12 mouse cellular contexts compared by ENCODE assay signal in genomic region chr14:33214767-33215128, GRCm38 (mm10). TPM values are rescaled to one million over a fixed set of nuclear protein-coding genes. Genes with fewer than 3 reads are reported as not detected.
A peak's percentile ranks its signal among the peaks of the same experiment; 100 is the strongest.
DNase-seq lines count a peak whose midpoint lies in the region; ATAC-seq and TF ChIP-seq lines count a peak whose summit lies in the region.
"Had no signal": no experiment of that assay in that cellular context is flagged by ENCODE, and none has a peak within 500 bp of the region (broad histone marks: within the 10 kb centered on the region; RNA-seq: fewer than 3 reads in every experiment).

No protein-coding gene starts in this region.

- peaks cover 44% of the 10 kb centered on the region for H3K27me3 ChIP-seq in heart, embryonic 15.5 days
- no peaks in the 10 kb centered on the region for H3K27me3 ChIP-seq in lung, postnatal 0 days (replicated peaks; ENCODE audit: insufficient read depth, low read length)
- H3K27me3 ChIP-seq in intestine, postnatal 0 days (replicated peaks; ENCODE audit: control insufficient read depth, insufficient read depth, low read length): no peaks in the 10 kb centered on the region
- no peaks in the 10 kb centered on the region for H3K27me3 ChIP-seq in stomach, embryonic 15.5 days (replicated peaks)
- peaks cover 2% of the 10 kb centered on the region; the same call in 1 of the 2 replicates for H3K27me3 ChIP-seq in forebrain, embryonic 11.5 days (ENCODE audit: control insufficient read depth, insufficient read depth, low read length)

- no peak overlapping the region for H3K27ac ChIP-seq in heart, embryonic 15.5 days
- no peak overlapping the region for H3K27ac ChIP-seq in lung, postnatal 0 days (ENCODE audit: low read length)
- H3K27ac ChIP-seq in intestine, postnatal 0 days (ENCODE audit: low read depth, low read length): no peak overlapping the region
- no peak overlapping the region for H3K27ac ChIP-seq in stomach, embryonic 15.5 days
- H3K27ac ChIP-seq in forebrain, embryonic 11.5 days (ENCODE audit: low read depth, low read length): no peak overlapping the region
- H3K27ac ChIP-seq: forebrain, embryonic 12.5 days had no signal

- no peaks in the 10 kb centered on the region for H3K9me3 ChIP-seq in heart, embryonic 15.5 days (replicated peaks)
- no peaks in the 10 kb centered on the region for H3K9me3 ChIP-seq in lung, postnatal 0 days (ENCODE audit: low read length)
- H3K9me3 ChIP-seq in intestine, postnatal 0 days (ENCODE audit: control insufficient read depth): no peaks in the 10 kb centered on the region
- H3K9me3 ChIP-seq in stomach, embryonic 15.5 days: no peaks in the 10 kb centered on the region
- no peaks in the 10 kb centered on the region for H3K9me3 ChIP-seq in forebrain, embryonic 11.5 days (ENCODE audit: control insufficient read depth, low read length)
- H3K9me3 ChIP-seq: forebrain, embryonic 12.5 days had no signal

- no peaks in the 10 kb centered on the region for H3K36me3 ChIP-seq in heart, embryonic 15.5 days
- H3K36me3 ChIP-seq in lung, postnatal 0 days (ENCODE audit: insufficient read depth, low read length): no peaks in the 10 kb centered on the region
- H3K36me3 ChIP-seq in intestine, postnatal 0 days (ENCODE audit: control insufficient read depth, insufficient read depth): no peaks in the 10 kb centered on the region
- H3K36me3 ChIP-seq in stomach, embryonic 15.5 days: no peaks in the 10 kb centered on the region
- no peaks in the 10 kb centered on the region for H3K36me3 ChIP-seq in forebrain, embryonic 11.5 days (ENCODE audit: control insufficient read depth, insufficient read depth, low read length)
- H3K36me3 ChIP-seq: forebrain, embryonic 12.5 days had no signal

- no peak for TF ChIP-seq EP300 in lung, postnatal 0 days (IDR thresholded peaks at IDR 0.05)

- no peak for DNase-seq in heart, postnatal 25 days (ENCODE audit: low spot score)
- DNase-seq in lung, postnatal 0 days (ENCODE audit: low spot score): no peak
- no peak for DNase-seq in lung, postnatal 4 days
- DNase-seq in forebrain, embryonic 11.5 days (ENCODE audit: low spot score): no peak
- DNase-seq: cerebellum, adult 11 months; gastrocnemius, postnatal 25 days; kidney, adult 2 months had no signal

- no peak overlapping the region for H3K9ac ChIP-seq in heart, embryonic 15.5 days
- H3K9ac ChIP-seq in lung, postnatal 0 days (replicated peaks; ENCODE audit: low read depth): no peak overlapping the region
- no peak overlapping the region for H3K9ac ChIP-seq in intestine, postnatal 0 days (ENCODE audit: low read depth, low read length)
- no peak overlapping the region for H3K9ac ChIP-seq in stomach, embryonic 15.5 days
- H3K9ac ChIP-seq in forebrain, embryonic 11.5 days (ENCODE audit: low read length): no peak overlapping the region
- H3K9ac ChIP-seq: forebrain, embryonic 12.5 days had no signal

- 29% methylated on average over 4 of the region's 4 CpGs for WGBS in heart, embryonic 15.5 days
- 17% methylated on average over 4 of the region's 4 CpGs for WGBS in lung, postnatal 0 days
- 6% methylated on average over 4 of the region's 4 CpGs for WGBS in intestine, postnatal 0 days
- 15% methylated on average over 4 of the region's 4 CpGs for WGBS in stomach, embryonic 15.5 days
- 24% methylated on average over 4 of the region's 4 CpGs for WGBS in forebrain, embryonic 11.5 days

- peak overlapping the region; percentile 41 for H3K4me2 ChIP-seq in heart, embryonic 15.5 days
- H3K4me2 ChIP-seq in lung, postnatal 0 days (replicated peaks; ENCODE audit: low read depth, low read length): no peak overlapping the region
- no peak overlapping the region for H3K4me2 ChIP-seq in intestine, postnatal 0 days (replicated peaks; ENCODE audit: low read depth)
- H3K4me2 ChIP-seq in stomach, embryonic 15.5 days: no peak overlapping the region
- H3K4me2 ChIP-seq in forebrain, embryonic 11.5 days (ENCODE audit: low read depth, low read length, severe bottlenecking): no peak overlapping the region

- no peak for TF ChIP-seq CTCF in lung, postnatal 0 days (IDR thresholded peaks at IDR 0.05)
- no peak for TF ChIP-seq CTCF in intestine, postnatal 0 days (IDR thresholded peaks at IDR 0.05; ENCODE audit: low read depth)

- no peak for ATAC-seq in heart, embryonic 15.5 days (replicated peaks; ENCODE audit: insufficient number of reproducible peaks, insufficient read depth, low FRiP score, low read depth)
- ATAC-seq in lung, postnatal 0 days: 0 out of 2 replicates have a peak, but pooled peaks have one; percentile 5
- ATAC-seq in intestine, postnatal 0 days: peak; percentile 38
- ATAC-seq in stomach, embryonic 15.5 days (ENCODE audit: insufficient read depth, low FRiP score, low read depth): peak; percentile 71
- ATAC-seq in megakaryocyte-erythroid progenitor cell, adult 5-6 weeks (replicated peaks; ENCODE audit: low FRiP score, low TSS enrichment, poor library complexity, severe bottlenecking): no peak; the same call in 1 of the 2 replicates
- no peak for ATAC-seq in forebrain, embryonic 11.5 days (replicated peaks; ENCODE audit: low FRiP score)

- intact Hi-C loops in heart, postnatal 25 days (cut with DNase I): loop anchor here (5.0 kb wide), 1 partner anchor 158 kb away; no protein-coding TSS in a partner anchor

- H3K4me3 ChIP-seq in heart, embryonic 15.5 days: no peak overlapping the region
- H3K4me3 ChIP-seq in lung, postnatal 0 days (ENCODE audit: low read depth, low read length): no peak overlapping the region
- H3K4me3 ChIP-seq in intestine, postnatal 0 days (ENCODE audit: low read depth, low read length): no peak overlapping the region
- no peak overlapping the region for H3K4me3 ChIP-seq in stomach, embryonic 15.5 days (replicated peaks)
- H3K4me3 ChIP-seq in forebrain, embryonic 11.5 days (ENCODE audit: low read depth, low read length): no peak overlapping the region

- H3K4me1 ChIP-seq in heart, embryonic 15.5 days (replicated peaks): peaks cover 10% of the 10 kb centered on the region
- H3K4me1 ChIP-seq in lung, postnatal 0 days (ENCODE audit: insufficient read depth, low read depth, low read length): no peaks in the 10 kb centered on the region
- H3K4me1 ChIP-seq in intestine, postnatal 0 days (replicated peaks; ENCODE audit: control insufficient read depth, insufficient read depth, low read length): 0 out of 2 replicates have a peak, but pooled peaks cover 3% of the 10 kb centered on the region
- H3K4me1 ChIP-seq in stomach, embryonic 15.5 days: peaks cover 4% of the 10 kb centered on the region
- H3K4me1 ChIP-seq in forebrain, embryonic 11.5 days (replicated peaks; ENCODE audit: control insufficient read depth, insufficient read depth, low read length): peaks cover 3% of the 10 kb centered on the region; the same call in 1 of the 2 replicates

RNA-seq across cellular contexts. Expression of gene Arhgap22, which starts 0.9 kb away (rescaled TPM):
- polyA plus RNA-seq in heart, embryonic 15.5 days (2015; fragmentation: Nextera tagmentation; extraction: Ambion mirVana): 2.4 and 3.2 TPM in 2 replicates
- total RNA-seq in heart, postnatal 25 days (2021): 1 to 10 TPM; 1.5 to 2.1 TPM
- polyA plus RNA-seq in lung, postnatal 0 days (2015; fragmentation: Nextera tagmentation; extraction: Ambion mirVana): 29.5 and 30.2 TPM in 2 replicates
- polyA plus RNA-seq in intestine, postnatal 0 days (2015; fragmentation: Nextera tagmentation; extraction: Ambion mirVana): 1.9 and 2.9 TPM in 2 replicates
- 5.4 and 6.3 TPM in 2 replicates for polyA plus RNA-seq in stomach, embryonic 15.5 days (2015; fragmentation: Nextera tagmentation; extraction: Ambion mirVana)
- not detected in 2 replicates for total RNA-seq in megakaryocyte-erythroid progenitor cell, adult 5-6 weeks (2014; fragmentation: Nextera tagmentation)
- total RNA-seq in megakaryocyte-erythroid progenitor cell, adult 5-6 weeks (2017): not detected in 2 replicates
- polyA plus RNA-seq in forebrain, embryonic 11.5 days (2014; fragmentation: Nextera tagmentation; extraction: Ambion mirVana): 1.4 and 1.8 TPM in 2 replicates

RNA-seq across cellular contexts. Expression of gene Wdfy4, which starts 29.4 kb away (rescaled TPM):
- polyA plus RNA-seq in heart, embryonic 15.5 days (2015; fragmentation: Nextera tagmentation; extraction: Ambion mirVana): 0.33 and 1.1 TPM in 2 replicates
- 1 to 10 TPM; 2.3 to 2.7 TPM for total RNA-seq in heart, postnatal 25 days (2021)
- polyA plus RNA-seq in lung, postnatal 0 days (2015; fragmentation: Nextera tagmentation; extraction: Ambion mirVana): 0.90 and 0.98 TPM in 2 replicates
- polyA plus RNA-seq in intestine, postnatal 0 days (2015; fragmentation: Nextera tagmentation; extraction: Ambion mirVana): 0.17 and 0.26 TPM in 2 replicates
- polyA plus RNA-seq in stomach, embryonic 15.5 days (2015; fragmentation: Nextera tagmentation; extraction: Ambion mirVana): 0.36 and 0.71 TPM in 2 replicates
- total RNA-seq in megakaryocyte-erythroid progenitor cell, adult 5-6 weeks (2014; fragmentation: Nextera tagmentation): 8.6 and 18.4 TPM in 2 replicates
- 6.5 and 18.9 TPM in 2 replicates for total RNA-seq in megakaryocyte-erythroid progenitor cell, adult 5-6 weeks (2017)
- 0.12 and 0.15 TPM in 2 replicates for polyA plus RNA-seq in forebrain, embryonic 11.5 days (2014; fragmentation: Nextera tagmentation; extraction: Ambion mirVana)

Comparison
In these comparisons a context has a peak if more than half of its experiments do, and no peak if none do; other contexts are left out.
1. ATAC-seq: peak in lung, postnatal 0 days (single experiment), intestine, postnatal 0 days (single experiment) and stomach, embryonic 15.5 days (single experiment); none in heart, embryonic 15.5 days (single experiment), megakaryocyte-erythroid progenitor cell, adult 5-6 weeks (single experiment) and forebrain, embryonic 11.5 days (single experiment).